Mouse (Mus musculus) erythroid progenitor cell, adult 5-6 weeks (primary cell): ENCODE data around the gene Pld5. TPM values are rescaled to one million over a fixed set of nuclear protein-coding genes. Genes with fewer than 3 reads are reported as not detected.

Source experiments
- ATAC-seq: replicated peaks from 2 replicates; pipeline ENCODE4 v1.8.0; 2016; ENCODE audit warnings: moderate number of reproducible peaks, mild to moderate bottlenecking, moderate TSS enrichment, inconsistent platforms; ENCODE audit not compliant: poor library complexity, low FRiP score, severe bottlenecking
- total RNA-seq, 2 experiments: library from RNA; stranded (forward) in 1 of 2; stranded (reverse) in 1 of 2; fragments of 150-400 nt in 1 of 2; fragments of 186-747, 209-891 nt in 1 of 2; gene quantifications; 2 replicates each; pipeline versions ENCODE4 v1.2.3 to v1.2.4; 2015 to 2017; ENCODE audit warnings: low replicate concordance in 2 of 2

Pld5 gene
- total RNA-seq, 2 experiments from 2014 or later, result not detected

DNA sequence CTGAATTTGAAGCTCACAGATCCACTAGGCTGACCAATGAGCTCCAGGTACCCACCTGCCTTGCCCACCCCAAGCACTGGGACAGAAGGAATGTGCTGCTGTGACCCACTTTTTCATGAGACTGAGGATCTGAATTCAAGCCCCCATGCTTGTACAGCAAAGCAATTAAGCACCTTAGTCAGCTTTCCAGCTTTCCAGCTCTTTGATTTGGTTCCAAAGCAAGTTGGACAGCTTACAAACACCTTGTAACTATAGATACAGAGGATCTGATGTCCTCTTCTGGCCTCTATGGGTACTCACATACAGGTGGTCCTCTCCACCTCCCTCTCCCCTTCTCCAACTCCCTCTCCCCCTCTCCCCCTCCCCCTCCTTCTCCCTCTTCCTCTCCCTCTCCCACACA, 210.6 kb downstream of the Pld5 start:
- no peak for ATAC-seq

DNA sequence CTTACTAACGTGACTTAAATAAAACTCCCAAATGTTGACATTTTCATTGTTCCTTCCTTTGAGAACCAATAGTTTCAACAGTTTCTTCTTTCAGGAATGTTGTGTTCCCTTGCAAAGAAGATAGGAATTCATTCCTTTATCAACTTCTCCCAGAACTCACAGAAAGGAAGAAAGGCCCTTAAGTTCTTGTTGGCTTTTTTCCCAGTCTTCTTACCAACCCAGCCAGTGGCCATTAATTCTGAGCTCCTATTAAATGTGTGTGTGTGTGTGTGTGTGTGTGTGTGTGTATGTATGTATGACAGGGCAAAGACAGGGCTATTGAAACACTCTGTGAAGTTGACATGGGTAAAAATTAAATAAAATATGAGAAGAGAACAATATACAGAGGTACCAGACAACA, 221.5 kb downstream of the Pld5 start:
- no peak for ATAC-seq

DNA sequence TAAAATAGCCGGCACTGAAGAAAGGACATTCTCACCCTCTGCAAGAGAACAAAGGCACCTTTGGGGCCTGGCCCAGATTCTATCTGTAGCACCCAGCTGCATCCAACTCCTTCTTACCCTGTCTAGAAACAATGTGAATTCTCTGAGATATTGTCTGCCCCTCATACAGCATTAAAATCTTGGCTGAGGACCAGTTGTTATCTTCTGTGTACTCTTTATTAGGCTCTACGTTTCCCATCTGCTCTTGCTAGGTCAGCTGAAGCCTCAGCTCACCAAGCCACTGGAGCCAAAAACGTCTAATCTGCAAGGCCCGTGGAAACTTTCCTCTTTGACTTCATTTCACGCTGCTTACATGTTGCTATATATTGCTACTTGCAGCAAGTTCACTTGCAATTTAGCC, 228.1 kb downstream of the Pld5 start:
- no peak for ATAC-seq

DNA sequence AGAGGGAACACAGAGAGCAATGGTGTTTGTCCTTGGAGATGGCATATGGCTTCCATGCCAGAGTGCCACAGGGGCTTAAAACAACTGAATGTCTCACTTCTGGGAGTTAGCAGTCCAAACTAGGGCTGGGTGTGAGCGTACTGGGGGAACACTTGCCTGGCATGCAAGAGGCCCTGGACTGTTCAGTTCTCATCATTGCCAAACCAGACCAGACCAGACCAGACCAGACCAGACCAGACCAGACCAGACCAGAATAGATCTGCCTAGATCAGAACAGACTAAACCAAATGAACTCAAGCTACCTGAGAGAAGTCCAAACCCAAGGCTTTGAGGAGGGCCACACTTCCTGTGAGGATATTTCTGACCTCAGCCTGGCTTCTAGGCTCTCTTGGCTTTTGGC, 228.7 kb downstream of the Pld5 start:
- no peak for ATAC-seq

DNA sequence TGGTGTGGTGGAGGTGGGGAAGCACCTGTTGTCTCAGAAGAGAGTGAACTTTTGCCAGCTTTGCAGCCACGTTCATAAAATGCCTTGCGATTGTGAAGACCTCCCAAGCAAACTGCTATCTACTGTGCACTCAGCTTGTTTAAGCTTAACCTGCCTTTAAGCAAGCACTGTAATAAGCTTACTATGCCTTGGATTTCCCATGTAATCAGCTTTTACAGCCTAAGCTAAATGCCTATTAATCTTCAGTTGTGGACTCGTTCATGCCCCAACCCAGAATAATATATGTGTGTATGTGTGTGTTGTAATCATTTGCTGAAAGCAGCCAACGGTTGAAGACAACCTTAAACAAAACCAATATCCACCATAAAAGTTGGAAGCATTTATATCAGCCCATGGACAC, 232.1 kb downstream of the Pld5 start:
- ATAC-seq, result no peak

DNA sequence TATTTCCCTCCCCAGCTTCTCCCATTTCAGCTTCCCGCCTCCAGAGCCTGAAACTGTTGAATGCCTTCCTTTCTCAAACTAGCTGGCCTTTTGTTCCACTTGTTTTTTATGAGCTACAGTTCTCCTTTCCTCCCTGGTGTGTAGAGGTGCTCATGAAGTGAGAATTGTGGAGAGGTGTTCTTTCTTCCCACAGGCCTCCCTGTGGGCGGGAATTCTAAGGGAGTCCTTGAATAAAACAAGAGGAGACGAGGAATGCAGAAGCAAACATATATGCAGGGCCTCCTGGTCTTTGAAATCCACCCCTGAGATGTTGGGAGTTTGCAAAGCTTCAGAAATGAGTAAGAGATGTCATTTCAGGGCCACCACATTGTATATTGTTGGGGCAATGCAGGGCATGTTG, 235.2 kb downstream of the Pld5 start:
- ATAC-seq, result no peak

GRCm38 (mm10) chr1:176036028-176036427, 239.1 kb downstream of the Pld5 start:
- no peak for ATAC-seq

GRCm38 (mm10) chr1:176034699-176035098, 240.4 kb downstream of the Pld5 start:
- ATAC-seq, result no peak

DNA sequence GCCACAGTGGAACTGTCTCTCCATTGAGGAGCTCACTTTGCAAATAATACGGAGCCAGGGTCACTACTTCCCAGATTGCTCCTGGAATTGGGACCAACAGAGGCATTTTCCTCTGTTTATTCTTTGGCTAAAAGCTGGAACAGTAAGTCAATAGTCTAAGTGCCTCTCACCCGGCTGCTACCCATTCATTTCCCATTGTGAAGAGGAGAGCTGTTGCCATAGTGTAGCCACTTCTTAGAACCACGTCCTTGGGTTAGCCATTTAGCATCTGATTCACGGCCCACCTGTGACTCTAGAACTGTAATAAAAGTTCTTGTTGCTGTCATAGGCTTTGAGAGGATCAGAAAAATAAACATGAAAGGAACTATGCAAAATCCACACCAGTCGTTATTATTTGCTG, 241.4 kb downstream of the Pld5 start:
- no peak for ATAC-seq

GRCm38 (mm10) chr1:176029063-176029462, 246.0 kb downstream of the Pld5 start:
- no peak for ATAC-seq

- ATAC-seq, result no peak
Measured at GRCm38 (mm10) chr1:176028397-176028796, 246.7 kb downstream of the Pld5 start.

GRCm38 (mm10) chr1:176024501-176024900, 250.6 kb downstream of the Pld5 start:
- ATAC-seq, result no peak

GRCm38 (mm10) chr1:176018523-176018922, 256.6 kb downstream of the Pld5 start:
- no peak for ATAC-seq

DNA sequence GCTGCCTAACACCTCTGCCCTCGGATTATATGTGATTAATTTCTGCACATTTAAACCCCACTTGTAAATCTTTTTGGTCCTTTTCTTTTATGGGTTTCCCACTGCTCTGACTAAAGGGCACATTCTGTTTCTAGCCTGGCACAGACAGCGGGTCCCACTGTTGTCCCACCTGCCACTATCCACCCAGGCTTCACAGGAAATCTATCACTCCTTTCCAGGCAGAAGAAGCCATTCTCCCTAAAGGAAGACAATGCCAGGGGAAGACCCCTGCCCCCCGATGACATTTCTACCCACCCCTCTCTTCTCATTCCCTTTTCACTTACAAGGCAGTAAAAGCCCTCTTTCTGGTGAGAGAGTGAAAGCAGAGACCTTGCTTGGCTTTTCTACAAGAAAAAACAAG, 259.0 kb downstream of the Pld5 start:
- no peak for ATAC-seq

- ATAC-seq, result no peak
Measured at GRCm38 (mm10) chr1:176013497-176014268, 261.4 kb downstream of the Pld5 start.

- no peak for ATAC-seq
Measured at GRCm38 (mm10) chr1:176011535-176011934, 263.6 kb downstream of the Pld5 start.

DNA sequence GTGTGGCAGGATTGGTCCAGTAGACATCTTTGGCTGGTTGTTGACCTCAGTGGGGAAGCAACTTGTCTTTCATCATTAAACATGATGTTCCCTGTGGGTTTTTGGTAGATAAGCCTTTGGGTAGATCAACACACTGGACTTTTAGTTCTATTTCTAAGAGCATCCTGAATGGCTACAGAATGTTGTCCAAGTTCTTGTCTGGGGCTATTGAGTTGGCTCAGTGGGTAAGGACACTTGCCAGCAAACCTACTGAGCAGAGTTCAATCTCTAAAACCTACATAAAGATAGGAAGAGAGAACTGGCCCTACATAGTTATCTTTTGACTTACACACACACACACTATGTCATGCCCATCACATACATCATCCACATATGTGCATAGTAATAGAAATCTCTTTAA, 264.0 kb downstream of the Pld5 start:
- ATAC-seq, result no peak

DNA sequence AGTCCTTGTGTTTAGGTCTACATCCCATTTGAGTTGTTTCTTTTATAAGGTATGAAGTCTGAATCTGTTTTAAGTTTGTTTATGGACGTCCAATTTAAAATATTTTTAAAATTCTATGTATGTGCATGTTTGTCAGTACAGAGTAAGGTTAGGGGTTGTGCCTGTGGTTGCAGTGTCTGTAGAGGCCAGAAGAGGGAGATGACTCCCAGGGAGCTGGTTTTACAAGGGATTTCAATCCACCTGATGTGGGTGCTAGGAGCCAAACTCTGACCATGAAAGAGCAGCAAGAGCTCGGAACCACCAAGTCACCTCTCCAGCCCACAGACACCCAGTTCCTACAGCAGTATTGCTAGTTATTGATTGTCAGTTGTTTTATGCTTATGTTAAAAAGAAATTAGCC, 266.7 kb downstream of the Pld5 start:
- no peak for ATAC-seq

- ATAC-seq, result no peak
Measured at GRCm38 (mm10) chr1:176000599-176000998, 274.5 kb downstream of the Pld5 start.

- ATAC-seq, result no peak
Measured at GRCm38 (mm10) chr1:175997076-175997651, 277.9 kb downstream of the Pld5 start.

DNA sequence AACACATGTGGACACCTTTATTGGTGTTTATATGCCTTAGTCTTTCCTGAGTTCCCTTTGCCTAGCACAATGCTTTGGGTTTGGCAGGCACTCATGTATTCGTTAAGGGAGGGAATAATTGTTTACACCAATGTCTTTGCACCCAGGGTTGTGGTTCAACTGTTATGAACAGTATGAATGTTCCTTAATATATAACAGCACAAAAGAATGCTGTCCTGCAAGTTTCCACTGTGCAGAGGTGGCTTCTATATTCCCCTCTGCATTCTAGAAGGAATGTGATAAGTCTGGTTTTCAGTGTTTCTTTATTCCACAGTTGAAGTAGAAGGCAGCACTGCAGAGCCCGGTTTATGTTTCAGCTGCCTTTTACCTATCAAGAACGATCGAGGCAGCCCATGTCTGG, 286.2 kb downstream of the Pld5 start:
- ATAC-seq, result no peak

GRCm38 (mm10) chr1:175988448-175988847, 286.7 kb downstream of the Pld5 start:
- no peak for ATAC-seq
